Mouse (Mus musculus) mesoderm, embryonic 11.5 days (tissue): ENCODE data around the gene Iqce.

Experiments
- DNase-seq: peaks from one replicate; pipeline ENCODE4 v3.0.0-alpha.2; 2012; ENCODE audit warnings: low read depth, low spot score

Iqce gene

DNA sequence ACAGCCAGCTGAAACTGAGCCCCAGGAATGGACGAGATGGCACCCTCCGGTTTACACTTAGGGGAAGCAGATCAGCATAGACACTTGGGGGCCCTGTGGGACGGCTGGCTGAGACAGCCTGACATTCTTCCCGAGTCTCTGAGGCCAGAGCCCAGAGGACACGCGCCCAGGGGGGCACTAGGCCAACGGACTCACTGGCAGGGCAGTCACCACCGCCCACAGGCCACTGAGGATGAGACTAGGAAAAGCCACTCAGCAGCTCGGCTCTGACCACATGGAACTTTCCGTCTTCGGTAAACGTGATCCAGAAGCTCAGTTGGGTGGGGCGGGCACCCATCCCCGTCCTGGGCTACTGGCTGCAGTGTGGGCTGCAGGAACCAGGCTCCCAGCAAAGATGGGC lies 62.3 kb downstream of the Iqce start:
- no peak for DNase-seq

DNA sequence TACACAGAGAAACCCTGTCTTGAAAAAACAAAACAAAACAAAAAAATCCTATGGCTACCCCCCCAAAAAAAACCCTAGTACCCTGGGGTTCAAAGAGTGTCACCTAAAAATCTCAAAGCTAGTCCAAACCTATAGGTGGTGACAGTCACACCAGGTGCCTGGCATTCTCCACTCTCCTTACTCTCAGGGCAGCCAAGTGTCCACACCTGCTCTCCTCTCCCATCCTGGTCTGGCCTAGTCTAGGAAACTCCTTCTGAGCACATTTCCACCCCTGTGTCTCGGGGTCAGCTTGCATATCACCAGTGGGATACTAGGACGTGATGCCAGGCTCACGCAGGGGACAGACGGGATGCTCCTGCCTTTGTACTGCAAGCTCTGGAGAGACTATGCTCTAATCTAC lies 62.9 kb downstream of the Iqce start:
- DNase-seq, result no peak

DNA sequence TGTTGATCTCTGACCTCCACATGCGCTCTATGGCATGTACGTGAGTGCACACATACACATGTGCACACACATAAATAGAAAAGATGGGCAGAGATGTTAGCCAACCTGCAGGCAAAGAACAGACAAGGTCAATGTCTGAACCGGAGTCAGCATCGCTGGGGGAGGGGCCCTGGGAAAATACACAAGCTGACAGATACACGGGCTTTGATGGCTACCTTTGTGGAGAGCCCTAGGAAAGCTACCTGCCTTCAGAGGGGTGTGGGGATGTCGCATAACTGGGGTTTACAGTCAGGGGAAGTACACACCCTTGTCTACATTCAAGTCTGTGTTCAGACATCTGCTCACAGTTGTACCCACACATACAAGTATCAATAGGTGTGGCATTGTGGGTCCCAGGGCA lies 63.7 kb downstream of the Iqce start:
- DNase-seq, result no peak

DNA sequence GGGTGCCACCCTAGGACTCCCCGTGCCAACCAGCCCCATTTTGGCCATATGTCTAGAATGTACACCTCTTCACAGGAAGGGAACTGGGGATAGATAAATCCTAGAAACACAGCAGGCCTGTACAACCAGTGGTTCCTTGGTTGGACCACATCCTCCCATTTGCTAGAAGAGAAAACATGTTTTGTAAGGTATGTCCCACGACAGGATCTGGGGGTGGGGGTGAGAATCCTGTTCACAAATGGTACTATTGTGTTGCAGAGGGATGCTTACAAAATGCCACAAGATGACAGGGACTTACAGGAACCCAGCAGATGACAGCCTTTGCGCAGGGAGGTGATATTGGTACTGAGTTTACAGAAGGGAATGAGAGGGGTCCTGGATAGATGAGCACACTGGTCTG lies 64.2 kb downstream of the Iqce start:
- DNase-seq, result no peak

DNA sequence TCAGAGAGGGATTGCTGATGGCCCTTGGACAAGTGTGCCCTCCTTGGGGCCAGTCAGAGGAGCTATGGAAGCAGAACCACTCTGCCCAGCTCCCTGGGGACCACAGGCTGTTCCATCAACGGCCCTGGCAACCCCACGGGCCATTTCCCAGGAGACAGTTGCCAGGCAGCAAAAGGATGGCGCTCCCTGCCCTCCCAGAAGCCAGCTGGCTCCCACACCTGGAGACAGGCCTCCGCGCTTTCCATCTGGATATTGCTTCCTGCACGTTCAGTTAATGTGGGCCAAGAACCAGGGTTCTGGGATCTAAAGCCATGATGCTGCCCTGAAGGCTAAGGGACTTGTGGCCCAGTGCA lies 65.1 kb downstream of the Iqce start:
- DNase-seq, result no peak

DNA sequence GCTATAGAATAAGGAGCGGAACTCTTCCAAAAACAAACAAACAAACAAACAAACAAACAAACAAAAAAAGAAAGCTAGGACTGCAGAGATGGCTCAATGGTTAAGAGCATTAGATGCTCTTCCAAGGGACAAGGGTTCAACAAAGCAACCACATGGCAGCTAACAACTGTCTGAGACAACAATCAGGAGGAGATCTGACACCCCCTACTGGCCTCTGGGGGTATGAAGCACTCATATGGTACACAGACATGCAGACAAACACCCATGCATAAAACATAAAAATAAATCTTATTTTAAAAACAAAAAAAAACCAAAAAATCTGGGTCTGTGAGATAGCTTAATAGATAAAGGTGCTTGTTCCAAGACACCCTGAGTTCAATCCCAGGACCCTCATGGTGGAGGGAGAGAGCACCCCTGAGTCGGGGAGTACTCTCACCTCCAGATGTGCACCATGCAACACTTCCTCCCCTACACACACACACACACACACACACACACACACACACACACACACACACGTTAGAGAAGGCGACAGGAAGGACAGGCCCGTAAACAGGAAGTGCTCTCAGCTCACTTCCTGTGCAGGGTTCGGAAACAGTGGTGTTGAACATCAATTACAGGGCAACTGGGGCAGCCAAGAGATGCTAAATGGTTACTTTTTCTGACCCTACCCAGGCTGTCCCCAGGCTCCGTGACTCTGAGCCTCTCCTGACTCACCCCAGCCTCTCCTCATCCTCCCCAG lies 65.7 kb downstream of the Iqce start:
- no peak for DNase-seq

DNA sequence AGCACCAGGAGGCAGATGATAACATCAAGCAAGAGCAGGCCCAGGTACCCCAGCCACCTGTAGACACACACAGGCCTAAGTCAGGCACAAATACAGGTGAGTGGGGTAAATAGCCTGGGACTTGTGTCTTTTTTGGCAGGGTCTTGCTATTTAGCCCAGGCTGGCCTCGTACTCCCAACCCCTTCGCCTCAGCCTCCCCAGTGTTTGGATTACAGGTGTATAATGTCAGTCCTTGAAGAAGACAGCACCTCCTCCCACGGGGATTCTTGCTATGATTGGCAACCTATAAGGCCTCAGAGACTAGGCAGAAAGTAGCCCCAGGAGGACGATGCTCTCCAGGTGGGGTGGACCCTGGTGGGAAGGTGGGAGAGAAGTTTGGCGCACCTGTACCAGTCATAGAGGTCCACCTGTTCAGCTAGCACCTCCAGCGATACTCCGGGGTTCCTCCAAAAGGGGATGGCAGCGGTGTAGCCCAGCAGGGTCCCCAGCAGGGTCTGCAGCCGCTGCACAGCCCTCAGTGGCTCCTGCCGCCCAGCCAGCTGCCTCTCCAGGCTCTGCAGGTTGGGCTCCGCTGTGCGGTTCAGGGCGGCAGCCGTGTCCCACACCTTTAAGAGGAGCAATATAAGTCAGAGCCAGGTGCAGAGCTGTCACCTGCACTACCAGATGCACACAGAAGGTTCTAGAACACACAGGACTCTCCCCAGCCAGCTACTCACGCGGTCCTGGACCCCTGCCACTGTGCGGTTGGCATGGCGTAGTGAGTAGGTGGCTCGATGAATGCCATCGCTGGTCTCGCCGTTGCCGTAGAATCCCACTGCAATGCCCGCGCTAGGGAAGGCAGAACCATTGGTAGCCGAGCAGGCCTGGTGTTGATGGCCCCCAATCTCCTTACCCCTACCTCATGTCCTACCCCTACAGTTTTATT lies 67.1 kb downstream of the Iqce start:
- no peak for DNase-seq

DNA sequence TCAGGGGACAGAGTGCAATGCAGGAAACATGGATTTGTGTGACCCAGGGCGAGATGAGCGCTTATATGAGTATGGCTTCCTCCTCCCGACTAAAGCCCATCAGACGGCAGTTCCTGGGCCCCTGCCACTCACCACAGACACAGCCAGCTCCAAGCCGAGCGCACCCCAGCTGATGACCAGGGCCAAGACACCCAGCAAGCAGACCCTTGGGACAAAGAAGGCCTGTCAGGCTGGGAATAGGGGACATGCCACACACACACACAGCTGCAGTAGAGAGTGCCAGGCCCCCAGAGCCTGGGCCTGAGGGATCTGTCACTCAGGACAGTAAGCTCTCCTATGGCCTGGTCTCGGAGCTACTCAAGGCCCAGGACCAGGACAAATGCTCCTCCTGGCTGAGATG lies 68.7 kb downstream of the Iqce start:
- DNase-seq, result no peak

DNA sequence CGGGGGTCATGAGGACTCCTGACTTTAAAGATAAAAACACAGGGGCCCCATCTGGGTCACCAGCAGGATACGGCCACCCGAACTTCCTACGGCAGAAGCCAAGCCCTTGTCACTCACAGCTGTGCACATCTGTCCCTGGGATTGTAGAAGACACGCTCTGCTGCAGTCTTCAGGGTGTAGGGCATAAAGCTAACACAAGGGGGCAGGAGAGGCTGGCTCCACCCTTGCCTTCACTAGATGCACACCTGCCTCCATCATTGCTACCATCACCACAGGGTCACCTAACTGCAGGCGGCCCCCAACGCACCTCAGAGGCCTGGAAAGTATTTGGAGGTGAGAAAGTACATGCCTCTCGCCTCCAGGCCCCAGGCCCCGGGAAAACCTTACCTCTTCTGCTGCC lies 73.2 kb downstream of the Iqce start:
- DNase-seq, result no peak

DNA sequence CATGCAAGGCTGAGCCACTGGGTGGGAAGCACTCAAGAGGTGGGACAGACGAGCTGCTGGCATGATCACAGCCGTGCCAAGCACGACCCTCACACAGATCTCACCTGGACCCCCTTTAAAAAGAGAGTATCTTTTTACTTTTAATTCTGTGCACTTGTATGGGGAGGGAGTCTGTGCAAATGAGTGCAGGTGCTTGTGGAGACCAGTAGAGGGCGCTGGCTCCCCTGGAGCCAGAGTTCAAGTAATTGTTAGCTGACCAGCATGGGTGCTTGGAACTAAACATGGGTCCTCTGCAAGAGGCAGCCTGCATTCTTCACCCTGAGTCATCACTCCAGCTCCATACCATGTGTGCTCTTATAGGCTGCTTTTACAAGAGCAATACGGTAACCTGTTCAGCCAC lies 74.6 kb downstream of the Iqce start:
- no peak for DNase-seq

DNA sequence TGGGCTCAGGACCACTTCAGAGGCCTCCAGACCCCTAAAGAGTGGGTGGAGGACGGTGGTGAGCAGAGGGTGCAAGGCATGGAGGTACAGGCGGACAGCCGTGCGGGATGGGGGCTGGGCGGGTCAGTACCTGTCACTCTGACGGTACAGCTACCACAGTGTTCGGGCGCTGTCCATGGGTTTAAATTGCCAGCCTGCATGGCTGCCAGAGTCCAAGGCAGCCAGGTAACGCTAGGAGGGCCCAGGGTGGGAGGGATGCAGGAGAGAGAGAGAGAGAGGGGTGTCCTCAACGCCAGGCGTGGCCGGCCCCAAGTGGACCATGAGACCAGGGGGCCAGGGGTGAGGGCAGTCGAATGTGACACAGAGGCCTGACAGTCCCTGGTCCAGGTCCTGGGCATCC lies 77.2 kb downstream of the Iqce start:
- no peak for DNase-seq

DNA sequence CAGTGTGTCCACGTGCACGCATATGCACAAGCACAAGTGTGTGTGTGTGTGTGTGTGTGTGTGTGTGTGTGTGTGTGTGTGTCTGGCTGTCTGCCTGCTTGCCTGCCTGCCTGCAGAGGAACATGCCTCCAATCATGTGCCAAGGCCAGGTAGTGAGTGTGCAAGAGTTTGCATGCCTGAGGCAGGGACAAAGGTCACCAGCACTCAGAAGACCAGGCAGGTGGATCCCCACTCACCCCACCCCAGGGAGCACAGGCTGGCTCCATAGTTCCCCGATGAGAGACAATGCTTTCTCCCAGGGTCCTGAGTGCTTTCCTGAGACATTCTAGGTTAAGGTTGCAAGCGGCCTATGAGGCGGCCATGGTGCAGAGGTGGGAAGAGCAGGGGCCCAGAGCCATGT lies 77.9 kb downstream of the Iqce start:
- DNase-seq, result no peak

DNA sequence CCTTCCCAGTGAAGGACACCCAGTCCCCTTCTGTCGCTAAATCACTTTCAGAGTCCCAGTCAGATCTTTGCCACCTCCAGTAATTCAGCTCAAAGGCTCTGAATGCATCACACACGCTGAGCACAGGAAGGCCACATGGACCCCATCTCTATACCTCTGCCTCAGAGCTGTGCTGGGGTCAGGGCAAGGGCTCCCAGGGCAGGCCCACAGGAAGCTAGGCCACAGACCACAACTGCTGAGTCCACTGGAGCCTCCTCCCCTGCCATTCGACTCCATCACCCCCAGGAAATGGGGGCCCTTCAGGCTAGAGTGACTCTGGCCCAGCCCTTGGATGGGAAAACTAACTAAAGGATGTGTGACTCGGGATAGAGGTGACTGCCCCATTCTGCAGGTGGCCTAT lies 78.4 kb downstream of the Iqce start:
- no peak for DNase-seq

DNA sequence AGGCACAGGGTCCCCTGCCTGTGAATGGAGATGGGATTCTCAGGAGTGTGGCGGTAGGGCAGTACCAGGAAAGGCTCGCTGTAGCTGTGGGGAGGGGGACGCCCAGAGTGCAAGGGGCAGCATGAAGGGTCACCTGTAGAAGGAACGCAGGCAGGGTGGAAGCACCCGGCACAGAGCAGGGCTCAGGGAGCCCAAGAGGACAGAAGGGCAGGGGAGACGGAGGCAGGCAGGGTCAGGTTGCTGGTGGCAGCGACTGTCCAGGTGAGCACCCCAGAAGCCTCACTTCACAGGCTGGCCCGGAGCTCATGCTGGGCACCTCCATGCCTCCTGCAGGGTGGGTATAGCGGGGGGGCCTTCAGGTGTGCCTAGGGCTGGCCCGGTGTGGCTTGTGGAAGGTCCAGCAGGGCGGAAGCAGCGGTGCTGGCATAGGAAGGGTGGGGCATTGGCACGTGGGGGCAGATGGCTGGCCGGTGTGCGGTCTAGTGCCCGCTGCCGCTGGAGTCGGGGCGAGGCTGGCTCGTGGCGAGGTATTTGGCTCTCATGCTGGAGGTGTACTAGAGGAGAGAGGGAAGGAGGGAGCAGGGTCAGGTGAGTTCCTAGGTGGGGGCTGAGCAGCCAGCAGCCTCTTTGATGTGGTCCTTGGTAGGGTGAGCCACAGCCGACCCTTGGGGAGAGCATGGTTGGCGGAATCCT lies 79.1 kb downstream of the Iqce start:
- DNase-seq, result no peak

DNA sequence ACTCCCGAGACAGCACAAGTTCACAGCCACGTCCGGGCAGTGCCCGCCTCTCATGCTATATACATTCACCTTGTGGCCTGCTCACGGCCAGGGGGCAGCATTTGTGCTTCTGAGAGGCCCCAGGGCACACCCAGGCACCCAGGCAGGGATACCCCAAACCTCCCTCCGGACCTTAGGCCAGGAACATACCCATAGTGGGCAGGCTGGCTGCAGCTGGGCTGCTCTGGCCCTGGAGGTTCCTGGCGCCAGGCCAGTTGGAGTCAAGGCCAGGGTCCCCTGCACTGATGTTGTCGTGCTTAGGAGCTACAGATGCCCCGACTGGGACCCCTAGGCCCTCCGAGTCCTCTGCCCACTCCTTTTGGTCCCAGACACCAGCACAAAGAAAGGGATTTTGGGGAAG lies 80.7 kb downstream of the Iqce start:
- no peak for DNase-seq

DNA sequence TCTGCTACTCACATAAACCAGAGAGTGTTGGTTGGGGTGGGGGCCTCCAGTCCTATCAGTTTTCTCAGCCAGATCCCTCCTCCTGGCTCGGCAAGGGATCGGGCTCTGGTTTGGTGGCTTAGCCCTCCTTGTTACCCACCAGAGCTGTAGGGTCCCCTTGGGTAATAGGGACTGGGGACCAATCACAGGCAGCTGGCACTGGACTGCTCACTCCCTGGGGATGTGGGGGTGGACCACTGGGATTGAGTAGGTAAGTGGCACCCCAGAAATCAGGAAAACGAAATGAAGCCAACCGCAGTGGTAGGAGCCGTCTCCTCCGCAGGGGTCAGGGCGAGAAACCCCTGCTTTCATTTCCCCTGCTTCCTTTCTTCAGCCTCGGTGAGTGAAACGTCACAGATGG lies 81.1 kb downstream of the Iqce start:
- DNase-seq, result no peak

DNA sequence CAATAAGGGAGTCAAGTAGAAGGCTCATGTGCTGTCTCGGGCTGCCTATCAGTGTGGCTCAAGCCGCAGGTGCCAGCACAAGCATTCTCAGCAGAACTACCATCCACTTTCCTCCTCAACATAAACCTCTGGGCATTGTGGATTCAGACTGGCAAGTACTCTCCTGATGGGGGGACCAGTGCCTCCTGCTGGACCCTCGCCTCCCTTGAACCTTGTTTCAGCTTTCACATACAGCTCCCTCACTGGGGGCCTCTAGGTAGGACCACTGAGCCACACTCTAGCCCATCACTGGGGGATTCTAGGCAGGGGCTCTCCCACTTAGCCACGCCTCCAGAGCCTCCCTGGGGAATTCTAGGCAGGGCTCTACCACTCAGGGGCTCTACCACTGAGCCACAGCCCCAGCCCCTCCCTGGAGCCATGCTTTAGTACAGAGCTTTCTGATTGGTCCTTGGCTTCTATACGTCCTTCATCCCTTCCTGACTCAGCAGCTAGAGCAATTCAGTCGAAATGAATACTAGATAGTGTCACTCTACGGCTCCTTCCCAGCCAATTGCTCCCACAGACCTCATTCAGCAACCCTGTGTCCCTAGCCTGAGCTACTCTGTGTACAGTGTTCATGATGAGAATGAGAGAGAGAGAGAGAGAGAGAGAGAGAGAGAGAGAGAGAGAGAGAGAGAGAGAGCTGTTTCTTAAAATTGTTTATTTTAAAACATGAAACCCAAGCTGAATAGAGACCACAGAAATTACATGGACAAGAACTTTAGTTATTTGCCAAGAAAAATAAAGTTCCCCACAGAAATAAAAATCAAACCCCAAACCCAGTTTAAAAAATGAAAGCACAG lies 82.1 kb downstream of the Iqce start:
- DNase-seq, result no peak

DNA sequence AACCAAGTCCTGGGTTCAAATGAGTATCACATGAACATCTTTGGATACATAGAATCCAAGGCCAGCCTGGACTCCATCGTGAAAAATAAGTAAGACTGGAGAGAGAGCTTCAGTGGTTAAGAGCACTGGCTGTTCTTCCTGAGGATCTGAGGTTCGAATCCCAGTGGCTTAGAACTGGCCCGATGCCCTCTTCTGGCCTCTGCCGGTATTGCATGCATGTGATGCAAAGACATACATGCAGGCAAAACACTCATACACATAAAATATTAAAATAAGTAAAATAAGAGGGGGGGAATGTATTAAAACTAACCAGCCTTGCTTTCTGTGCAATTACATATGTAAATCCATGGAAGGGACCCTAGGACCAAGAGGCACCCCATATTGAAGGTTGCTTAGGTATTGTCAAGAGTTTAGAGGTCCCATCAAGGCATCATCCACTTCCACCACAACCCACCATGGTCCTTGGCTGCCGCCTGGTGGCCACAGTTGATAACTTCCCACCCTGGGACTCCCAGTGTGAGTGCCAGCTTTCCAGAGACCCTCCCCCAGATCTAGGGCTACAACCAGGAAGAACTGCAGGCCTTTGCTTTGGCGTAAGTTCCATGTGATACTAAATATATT lies 82.9 kb downstream of the Iqce start:
- peak; percentile 88 for DNase-seq

DNA sequence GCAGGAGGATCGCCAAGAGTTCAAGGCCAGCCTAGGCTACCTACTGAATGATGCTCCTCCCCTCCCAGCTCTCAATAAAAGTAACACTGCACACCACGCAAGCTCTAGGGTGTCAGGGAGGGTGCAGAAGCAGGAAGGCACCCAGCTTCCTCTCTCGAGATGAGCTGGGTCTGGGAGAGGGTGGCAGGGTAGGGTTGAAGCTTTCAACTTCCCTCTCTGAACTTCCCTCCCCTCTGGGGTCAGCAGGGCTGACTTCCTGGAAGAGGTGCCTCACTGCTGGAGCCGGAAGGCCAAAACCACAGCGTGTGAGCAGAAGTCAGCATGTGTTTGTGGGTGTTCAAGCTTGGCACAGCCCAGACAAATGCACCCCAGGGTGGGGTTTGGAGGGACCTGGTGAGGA lies 84.5 kb downstream of the Iqce start:
- DNase-seq, result no peak

DNA sequence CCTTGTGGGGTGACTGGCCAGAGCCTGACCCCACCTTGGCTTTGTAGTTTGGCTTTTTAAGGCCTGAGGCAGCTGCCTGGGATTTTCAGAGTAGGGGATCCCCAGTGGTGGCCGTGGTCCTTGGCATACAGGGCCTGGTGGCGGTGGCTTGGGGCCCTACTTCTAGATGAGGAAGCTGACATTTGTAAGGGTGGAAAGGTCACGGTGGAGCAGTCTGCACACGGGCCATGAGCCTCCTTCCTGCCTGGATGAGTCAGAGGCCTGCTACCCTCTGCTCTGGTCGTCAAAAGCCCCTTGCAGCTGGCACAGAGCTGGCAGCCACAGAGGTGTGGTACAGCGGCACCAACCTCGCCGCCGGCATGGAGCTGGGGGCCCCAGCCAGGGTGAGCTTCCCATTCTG lies 85.5 kb downstream of the Iqce start:
- DNase-seq, result no peak

DNA sequence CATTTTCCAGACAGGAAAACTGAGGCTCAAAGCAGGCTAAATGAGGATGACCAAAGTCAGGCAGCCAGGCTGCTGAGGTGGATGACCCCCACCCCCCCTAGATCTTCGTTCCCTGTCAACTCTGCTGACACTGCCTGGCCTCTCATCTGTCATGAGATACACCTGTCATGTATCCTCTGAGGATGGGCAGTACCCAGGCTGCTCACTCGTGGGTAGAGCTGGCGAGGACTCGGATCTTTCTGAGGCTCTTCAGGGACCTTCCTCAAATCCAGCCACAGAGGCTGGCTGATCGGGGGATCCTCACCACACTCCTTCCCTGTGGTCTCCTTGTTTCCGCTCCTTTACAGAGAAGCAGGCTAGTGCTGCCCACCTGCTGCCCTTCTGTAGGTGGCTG lies 86.1 kb downstream of the Iqce start:
- no peak for DNase-seq
